Mouse (Mus musculus): ENCODE results near the gene Gm20388.

- TF ChIP-seq CTCF (IDR thresholded peaks at IDR 0.05; ENCODE audit: low read depth) (no peak), EP300 (IDR thresholded peaks at IDR 0.05; ENCODE audit: low read depth) (no peak)
Observed at GRCm38 (mm10) chr8:121079201-121079600, 1168.6 kb downstream of the Gm20388 start.
